Mouse (Mus musculus) thymus, adult 2 months (tissue): ENCODE data around the gene Hsf2bp.

Experiments
- CTCF ChIP-seq: fragments of 200-500 bp; IDR thresholded peaks from 2 replicates; pipeline ENCODE4 v1.5.1; 2012; ENCODE audit warnings: mild to moderate bottlenecking, control low read depth, low read length, moderate library complexity, borderline replicate concordance; ENCODE audit not compliant: control insufficient read depth, poor library complexity, insufficient read depth; ENCODE audit errors: extremely low read depth
- POLR2A ChIP-seq: fragments of 200-500 bp; IDR thresholded peaks from 2 replicates; pipeline ENCODE4 v1.6.1; 2012; ENCODE audit warnings: mild to moderate bottlenecking, low read length, control low read depth, moderate library complexity; ENCODE audit not compliant: control insufficient read depth, poor library complexity, insufficient read depth; ENCODE audit errors: extremely low read depth

DNA sequence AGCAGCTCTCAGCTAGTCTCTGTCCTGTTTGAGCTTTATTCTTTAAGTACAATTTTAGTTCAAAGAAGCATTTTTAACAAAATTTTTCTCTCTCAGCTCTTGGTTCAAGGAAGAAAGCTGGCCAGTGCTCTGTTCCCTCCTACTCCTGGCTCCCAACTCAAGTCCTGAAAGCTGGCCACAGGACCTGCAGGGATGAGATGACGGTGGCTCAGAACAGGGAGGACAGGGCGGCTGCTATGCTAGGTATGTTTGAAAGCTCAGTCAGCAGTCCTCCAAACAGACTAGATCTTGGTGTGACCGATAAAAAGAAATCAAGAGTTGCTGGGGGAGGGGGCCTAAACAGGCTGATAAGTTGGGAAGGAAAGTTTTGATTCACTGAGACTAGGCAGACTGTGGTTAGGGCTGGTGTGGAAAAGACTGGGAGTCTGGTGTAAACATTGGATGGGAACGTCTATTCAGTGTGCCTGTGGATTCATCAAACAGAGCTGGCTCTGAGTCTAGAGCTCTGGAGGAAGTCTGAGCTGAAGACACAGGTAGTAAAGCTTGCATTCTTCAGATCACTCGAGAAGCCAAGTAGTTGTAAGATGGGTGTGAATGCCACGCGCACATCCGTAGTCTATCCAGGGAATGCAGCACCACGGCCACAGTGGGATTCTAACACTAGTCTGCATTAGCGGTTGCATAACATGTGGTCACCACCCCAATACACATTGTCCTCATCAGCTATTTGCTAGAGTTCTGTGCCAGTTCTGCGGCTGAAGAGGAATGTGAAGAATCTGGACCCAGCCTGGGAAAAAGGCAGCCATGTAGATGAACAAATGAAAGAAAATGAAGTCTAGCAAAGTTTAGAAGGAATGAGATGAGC lies 53.6 kb downstream of the Hsf2bp start:
- no peak for TF ChIP-seq POLR2A
- no peak for TF ChIP-seq CTCF
